Comparison of ENCODE assay signal across 8 mouse cellular contexts in the genomic region with DNA sequence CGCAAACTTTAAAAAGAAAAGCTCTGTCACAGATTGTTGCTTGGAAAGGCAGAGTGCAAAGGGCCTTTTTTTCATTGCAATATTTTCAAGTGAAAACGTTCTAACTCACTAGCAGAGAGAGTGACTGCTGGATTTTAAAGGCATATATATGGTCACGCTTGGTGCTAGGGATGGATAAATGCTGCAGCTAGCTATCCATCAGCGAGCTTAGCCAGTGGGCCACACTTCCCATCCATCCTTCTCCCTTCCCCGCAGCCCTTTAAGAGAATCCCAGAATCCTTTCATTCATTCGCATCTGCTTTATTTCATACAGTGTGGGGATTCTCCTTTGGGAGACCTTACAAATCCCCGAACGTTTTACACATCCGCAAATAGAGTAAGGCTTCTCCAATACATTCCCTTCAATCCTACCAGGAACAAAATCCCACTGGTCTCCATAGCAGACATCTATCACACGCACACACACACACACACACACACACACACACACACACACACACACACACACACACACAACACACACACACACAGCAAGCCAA. TPM values are rescaled to one million over a fixed set of nuclear protein-coding genes. Genes with fewer than 3 reads are reported as not detected.
DNase-seq lines count a peak whose midpoint lies in the region; ATAC-seq and TF ChIP-seq lines count a peak whose summit lies in the region.

No protein-coding gene starts in this region.

- no peak for TF ChIP-seq CTCF in forebrain, postnatal 0 days (IDR thresholded peaks at IDR 0.05; ENCODE audit: low read depth)

- peak overlapping the region; percentile 88 for H3K4me2 ChIP-seq in heart, embryonic 12.5 days
- peak overlapping the region; percentile 84 for H3K4me2 ChIP-seq in forebrain, postnatal 0 days (ENCODE audit: low read depth)

- H3K27me3 ChIP-seq in heart, embryonic 12.5 days (replicated peaks) = peaks cover 11% of the 10 kb centered on the region; the same call in 1 of the 2 replicates
- no peaks in the 10 kb centered on the region for H3K27me3 ChIP-seq in forebrain, postnatal 0 days (ENCODE audit: insufficient read depth, low read length)

- H3K4me1 ChIP-seq in heart, embryonic 12.5 days (replicated peaks) = peaks cover 9% of the 10 kb centered on the region
- H3K4me1 ChIP-seq in forebrain, postnatal 0 days (ENCODE audit: insufficient read depth) = peaks cover 3% of the 10 kb centered on the region; the same call in 1 of the 2 replicates

- H3K9me3 ChIP-seq in heart, embryonic 12.5 days (replicated peaks) = no peaks in the 10 kb centered on the region
- no peaks in the 10 kb centered on the region for H3K9me3 ChIP-seq in forebrain, postnatal 0 days (ENCODE audit: low read length)

- peak; percentile 18; the same call in 1 of the 2 replicates for ATAC-seq in heart, embryonic 12.5 days (ENCODE audit: insufficient number of reproducible peaks, low FRiP score)
- ATAC-seq in forebrain, postnatal 0 days = peak; percentile 71
- no peak for ATAC-seq in CD4-positive, CD25-positive, alpha-beta regulatory T cell, adult 4 months

- DNase-seq in heart, adult 11 months = no peak
- peak; percentile 65 for DNase-seq in MN1 (ENCODE audit: low spot score)
- peak; percentile 54 for DNase-seq in forebrain, postnatal 0 days
- no peak for DNase-seq in thymus, postnatal 36 days
- no peak for DNase-seq in kidney, postnatal 14 days

- peak overlapping the region; percentile 73 for H3K9ac ChIP-seq in heart, embryonic 12.5 days
- peak overlapping the region; percentile 71 for H3K9ac ChIP-seq in forebrain, postnatal 0 days

- no peaks in the 10 kb centered on the region for H3K79me2 ChIP-seq in macrophage (ENCODE audit: inconsistent target)

- H3K4me3 ChIP-seq in heart, embryonic 12.5 days = peak overlapping the region; percentile 52
- H3K4me3 ChIP-seq in forebrain, postnatal 0 days (ENCODE audit: low read depth, low read length) = peak overlapping the region; percentile 44
- peak overlapping the region; percentile 11; the same call in 1 of the 2 replicates for H3K4me3 ChIP-seq in macrophage (ENCODE audit: inconsistent target)

- H3K36me3 ChIP-seq in heart, embryonic 12.5 days = no peaks in the 10 kb centered on the region
- H3K36me3 ChIP-seq in forebrain, postnatal 0 days (ENCODE audit: insufficient read depth) = no peaks in the 10 kb centered on the region
- H3K36me3 ChIP-seq in macrophage (ENCODE audit: inconsistent target) = no peaks in the 10 kb centered on the region

- no peak overlapping the region for H3K27ac ChIP-seq in heart, embryonic 12.5 days (ENCODE audit: poor library complexity, severe bottlenecking)
- H3K27ac ChIP-seq in forebrain, postnatal 0 days (ENCODE audit: low read depth, low read length) = peak overlapping the region; percentile 71; the same call in 1 of the 2 replicates
- H3K27ac ChIP-seq in macrophage = no peak overlapping the region

- 29% methylated on average over 10 of the region's 10 CpGs for WGBS in heart, embryonic 12.5 days
- 22% methylated on average over 10 of the region's 10 CpGs for WGBS in forebrain, postnatal 0 days
- 86% methylated on average over 9 of the region's 10 CpGs for WGBS in macrophage (ENCODE audit: missing documents)

RNA-seq across cellular contexts. Expression of gene Pik3r1, which starts 32.9 kb away (rescaled TPM):
- 14.8 and 18.1 TPM in 2 replicates for polyA plus RNA-seq in heart, embryonic 12.5 days (2016; fragmentation: Nextera tagmentation; extraction: Ambion mirVana)
- total RNA-seq in forebrain, postnatal 0 days (2014; rRNA removed) = 112 and 117 TPM in 2 replicates
- 36.1 and 50.2 TPM in 2 replicates for polyA plus RNA-seq in forebrain, postnatal 0 days (2015; fragmentation: Nextera tagmentation; extraction: Ambion mirVana)
- 1,000 to 10,000 TPM in 1 of 26 experiments, 100 to 1,000 TPM in 25; 208 to 1,027 (median 312) TPM for total RNA-seq in macrophage (2018; cell fraction: chromatin; rRNA removed)
- 100 to 1,000 TPM in 7 of 26 experiments, 10 to 100 TPM in 19; 69.6 to 234 (median 91.1) TPM for total RNA-seq in macrophage (2018; cell fraction: cytosol; rRNA removed)
- total RNA-seq in macrophage (2018; cell fraction: nucleus; rRNA removed) = 100 to 1,000 TPM; 134 to 744 (median 260) TPM
- 37.8 to 47.3 TPM (median 46.9 TPM) in 3 replicates for polyA plus RNA-seq in macrophage (2018)
- polyA plus RNA-seq in CD4-positive, CD25-positive, alpha-beta regulatory T cell, adult 4 months (2017; shearing (Covaris generic)) = 100 to 1,000 TPM in 1 of 2 experiments, 10 to 100 TPM in 1; 83.2 to 105 TPM

Comparison
In these comparisons a context has a peak if more than half of its experiments do, and no peak if none do; other contexts are left out.
1. DNase-seq: peak in MN1 (single experiment) and forebrain, postnatal 0 days (single experiment); none in heart, adult 11 months (single experiment), thymus, postnatal 36 days (0 of 2) and kidney, postnatal 14 days (single experiment).
2. Peak in every context shown above with its lines, with median percentiles within 50 percentile points of each other: H3K4me3 ChIP-seq.